Mouse (Mus musculus) embryonic facial prominence, embryonic 15.5 days (tissue): ENCODE measurements around the gene Ldlrad3. TPM values are rescaled to one million over a fixed set of nuclear protein-coding genes. Genes with fewer than 3 reads are reported as not detected.
A peak's percentile ranks its signal among the peaks of the same experiment; 100 is the strongest.

ENCODE experiments used
- ATAC-seq: fragments of 200-750 bp; cut with Nextera tagmentation; 2 replicates; pipeline ENCODE4 v1.8.0; 2017; ENCODE audit warnings: low read depth, moderate TSS enrichment; ENCODE audit not compliant: insufficient number of reproducible peaks, low FRiP score, low TSS enrichment
- H3K27ac ChIP-seq: fragments of 300-500 bp; sonication (generic); replicated peaks from 2 replicates; pipeline ENCODE4 v1.5.1; 2015; ENCODE audit warnings: mild to moderate bottlenecking, inconsistent platforms
- H3K27me3 ChIP-seq: fragments of 300-500 bp; sonication (generic); 2 replicates; pipeline ENCODE4 v1.6.1; 2015; ENCODE audit warnings: inconsistent platforms
- H3K36me3 ChIP-seq: fragments of 300-500 bp; sonication (generic); 2 replicates; pipeline ENCODE4 v1.6.1; 2015; ENCODE audit warnings: mild to moderate bottlenecking, inconsistent platforms
- H3K4me1 ChIP-seq: fragments of 300-500 bp; sonication (generic); 2 replicates; pipeline ENCODE4 v1.6.1; 2015; ENCODE audit warnings: inconsistent platforms
- H3K4me2 ChIP-seq: fragments of 300-500 bp; sonication (generic); replicated peaks from 2 replicates; pipeline ENCODE4 v1.6.1; 2015; ENCODE audit warnings: mild to moderate bottlenecking, inconsistent platforms
- H3K4me3 ChIP-seq: fragments of 300-500 bp; sonication (generic); replicated peaks from 2 replicates; pipeline ENCODE4 v1.5.1; 2015; ENCODE audit warnings: mild to moderate bottlenecking, inconsistent platforms
- H3K9ac ChIP-seq: fragments of 300-500 bp; sonication (generic); 2 replicates; pipeline ENCODE4 v1.6.1; 2015; ENCODE audit warnings: inconsistent platforms
- H3K9me3 ChIP-seq: fragments of 300-500 bp; sonication (generic); replicated peaks from 2 replicates; pipeline ENCODE4 v1.6.1; 2016; ENCODE audit warnings: inconsistent platforms
- WGBS: fragments of 180-500 bp; shearing (Covaris S2); methylation state at CpG from one replicate; pipeline ENCODE4 v1.1.7; 2015; 5-methylcytosine and 5-hydroxymethylcytosine counted together
- polyA plus RNA-seq: library from polyadenylated mRNA; unstranded; fragments of >200 nt; fragmentation: Nextera tagmentation; extraction: Ambion mirVana; gene quantifications from 2 replicates; pipeline ENCODE4 v1.2.1, GENCODE M21; 2015

Gene Ldlrad3
- polyA plus RNA-seq, 1 experiment from 2014 or later: 59.9 TPM

- Histone ChIP-seq H3K4me3 (no peak overlapping the region), H3K9ac (no peak overlapping the region), H3K27ac (no peak overlapping the region), H3K9me3 (no peaks in the 10 kb centered on the region), H3K27me3 (no peaks in the 10 kb centered on the region), H3K36me3 (no peaks in the 10 kb centered on the region), H3K4me1 (peaks cover 12% of the 10 kb centered on the region), H3K4me2 (no peak overlapping the region)
- 0 out of 2 replicates have a peak, but pooled peaks have one; percentile 1 for ATAC-seq
- 68% methylated on average over 6 of the region's 6 CpGs for WGBS
Measured at GRCm38 (mm10) chr2:102011311-102011975, 174.7 kb downstream of the Ldlrad3 start.

GRCm38 (mm10) chr2:102009766-102010265 is 176.4 kb downstream of the Ldlrad3 start:
- H3K36me3 ChIP-seq: no peaks in the 10 kb centered on the region
- no peak overlapping the region for H3K27ac ChIP-seq
- H3K4me3 ChIP-seq: no peak overlapping the region
- no peaks in the 10 kb centered on the region for H3K27me3 ChIP-seq
- no peak overlapping the region for H3K4me2 ChIP-seq
- WGBS: 55% methylated on average over 6 of the region's 6 CpGs
- H3K9me3 ChIP-seq: no peaks in the 10 kb centered on the region
- no peak overlapping the region for H3K9ac ChIP-seq
- H3K4me1 ChIP-seq: peaks cover 28% of the 10 kb centered on the region
- no peak for ATAC-seq

- no peak overlapping the region for H3K27ac ChIP-seq
- WGBS: 22% methylated on average over 4 of the region's 4 CpGs
- H3K9ac ChIP-seq: no peak overlapping the region
- ATAC-seq: no peak
- H3K9me3 ChIP-seq: no peaks in the 10 kb centered on the region
- peaks cover 55% of the 10 kb centered on the region for H3K4me1 ChIP-seq
- no peak overlapping the region for H3K4me2 ChIP-seq
- H3K36me3 ChIP-seq: no peaks in the 10 kb centered on the region
- no peaks in the 10 kb centered on the region for H3K27me3 ChIP-seq
- no peak overlapping the region for H3K4me3 ChIP-seq
Measured at GRCm38 (mm10) chr2:102006143-102006542, 180.0 kb downstream of the Ldlrad3 start.

- ATAC-seq: peak; percentile 32; the same call in 1 of the 2 replicates
- Histone ChIP-seq H3K27ac (no peak overlapping the region), H3K4me3 (no peak overlapping the region), H3K4me2 (no peak overlapping the region), H3K27me3 (no peaks in the 10 kb centered on the region), H3K36me3 (no peaks in the 10 kb centered on the region), H3K4me1 (peaks cover 55% of the 10 kb centered on the region), H3K9me3 (no peaks in the 10 kb centered on the region), H3K9ac (no peak overlapping the region)
- WGBS: 46% methylated on average over 8 of the region's 8 CpGs
Measured at GRCm38 (mm10) chr2:102005377-102006007, 180.7 kb downstream of the Ldlrad3 start.

GRCm38 (mm10) chr2:102003776-102004264 is 182.4 kb downstream of the Ldlrad3 start:
- Histone ChIP-seq H3K9me3 (no peaks in the 10 kb centered on the region), H3K4me3 (no peak overlapping the region), H3K4me1 (peaks cover 62% of the 10 kb centered on the region), H3K4me2 (no peak overlapping the region), H3K36me3 (no peaks in the 10 kb centered on the region), H3K27ac (peak overlapping the region; percentile 40; the same call in 1 of the 2 replicates), H3K27me3 (no peaks in the 10 kb centered on the region), H3K9ac (no peak overlapping the region)
- ATAC-seq: no peak
- WGBS: 51% methylated on average over 7 of the region's 7 CpGs

- Histone ChIP-seq H3K27me3 (no peaks in the 10 kb centered on the region), H3K4me2 (no peak overlapping the region), H3K9me3 (no peaks in the 10 kb centered on the region), H3K4me1 (peaks cover 63% of the 10 kb centered on the region), H3K27ac (peak overlapping the region; percentile 40), H3K36me3 (no peaks in the 10 kb centered on the region), H3K4me3 (no peak overlapping the region), H3K9ac (no peak overlapping the region)
- WGBS: 21% methylated on average over 8 of the region's 8 CpGs
- ATAC-seq: peak; percentile 22
Measured at GRCm38 (mm10) chr2:102002974-102003775, 183.0 kb downstream of the Ldlrad3 start.

- Histone ChIP-seq H3K36me3 (no peaks in the 10 kb centered on the region), H3K4me2 (no peak overlapping the region), H3K27me3 (no peaks in the 10 kb centered on the region), H3K9me3 (no peaks in the 10 kb centered on the region), H3K27ac (0 out of 2 replicates have a peak overlapping the region, but pooled peaks have one; percentile 40), H3K4me1 (peaks cover 64% of the 10 kb centered on the region), H3K4me3 (no peak overlapping the region), H3K9ac (no peak overlapping the region)
- WGBS: 60% methylated on average over 12 of the region's 12 CpGs
- ATAC-seq: no peak
Measured at GRCm38 (mm10) chr2:102002408-102002973, 183.7 kb downstream of the Ldlrad3 start.

- 14% methylated on average over 1 of the region's 1 CpGs for WGBS
- Histone ChIP-seq H3K4me1 (peaks cover 72% of the 10 kb centered on the region), H3K27me3 (no peaks in the 10 kb centered on the region), H3K9ac (no peak overlapping the region), H3K9me3 (no peaks in the 10 kb centered on the region), H3K27ac (no peak overlapping the region), H3K4me3 (no peak overlapping the region), H3K4me2 (no peak overlapping the region), H3K36me3 (no peaks in the 10 kb centered on the region)
- ATAC-seq: no peak
Measured at GRCm38 (mm10) chr2:102001661-102002060, 184.5 kb downstream of the Ldlrad3 start.

GRCm38 (mm10) chr2:101998911-101999572 is 187.1 kb downstream of the Ldlrad3 start:
- no peak overlapping the region for H3K4me3 ChIP-seq
- peaks cover 47% of the 10 kb centered on the region for H3K4me1 ChIP-seq
- no peak for ATAC-seq
- H3K36me3 ChIP-seq: no peaks in the 10 kb centered on the region
- H3K27me3 ChIP-seq: no peaks in the 10 kb centered on the region
- 49% methylated on average over 11 of the region's 11 CpGs for WGBS
- H3K4me2 ChIP-seq: no peak overlapping the region
- H3K9ac ChIP-seq: no peak overlapping the region
- no peak overlapping the region for H3K27ac ChIP-seq
- H3K9me3 ChIP-seq: no peaks in the 10 kb centered on the region

GRCm38 (mm10) chr2:101997013-101997412 is 189.2 kb downstream of the Ldlrad3 start:
- H3K4me1 ChIP-seq: peaks cover 27% of the 10 kb centered on the region
- no peak overlapping the region for H3K9ac ChIP-seq
- H3K27me3 ChIP-seq: no peaks in the 10 kb centered on the region
- WGBS: 67% methylated on average over 11 of the region's 11 CpGs
- no peak for ATAC-seq
- H3K4me3 ChIP-seq: no peak overlapping the region
- H3K9me3 ChIP-seq: no peaks in the 10 kb centered on the region
- H3K4me2 ChIP-seq: no peak overlapping the region
- no peaks in the 10 kb centered on the region for H3K36me3 ChIP-seq
- H3K27ac ChIP-seq: no peak overlapping the region
